Mouse (Mus musculus) layer of hippocampus, postnatal 10 days (tissue): ENCODE measurements around the gene Mrpl2. TPM values are rescaled to one million over a fixed set of nuclear protein-coding genes. Genes with fewer than 3 reads are reported as not detected.

Experiments used
- total RNA-seq, 2 experiments: library from RNA; stranded (reverse); gene quantifications; 2 replicates each; pipeline ENCODE4 v1.2.3; 2021

Gene Mrpl2
- total RNA-seq, 2 experiments from 2014 or later = 52.4 to 54.0 TPM

Other genes with a start within 250 kb of the Mrpl2 start
- 1 to 10 TPM; 3.0 to 4.4 TPM for gene Crip3, start 217.3 kb upstream of the Mrpl2 start, total RNA-seq
- under 1 TPM; 0.48 to 0.76 TPM for gene Slc22a7, start 207.8 kb upstream of the Mrpl2 start, total RNA-seq
- 100 to 1,000 TPM; 106 to 107 TPM for gene Ttbk1, start 158.6 kb upstream of the Mrpl2 start, total RNA-seq
- 1 to 10 TPM; 6.0 to 7.6 TPM for gene Dnph1, start 149.5 kb upstream of the Mrpl2 start, total RNA-seq
- gene Cul9, start 99.8 kb upstream of the Mrpl2 start, total RNA-seq = 10 to 100 TPM; 42.1 to 52.6 TPM
- 10 to 100 TPM; 46.4 to 53.9 TPM for gene Srf, start 90.1 kb upstream of the Mrpl2 start, total RNA-seq
- 10 to 100 TPM; 16.4 to 18.9 TPM for gene Ptk7, start 16.7 kb upstream of the Mrpl2 start, total RNA-seq
- 10 to 100 TPM; 13.4 to 14.0 TPM for gene Klc4, start 207 bp upstream of the Mrpl2 start, total RNA-seq
- 10 to 100 TPM; 33.6 to 35.0 TPM for gene Cul7, start 4.1 kb downstream of the Mrpl2 start, total RNA-seq
- gene Rrp36, start 28.1 kb downstream of the Mrpl2 start, total RNA-seq = 10 to 100 TPM; 18.0 to 20.7 TPM
- 100 to 1,000 TPM; 118 TPM for gene Mea1, start 32.6 kb downstream of the Mrpl2 start, total RNA-seq
- 100 to 1,000 TPM; 153 to 160 TPM for gene Klhdc3, start 34.7 kb downstream of the Mrpl2 start, total RNA-seq
- gene Ppp2r5d, start 58.9 kb downstream of the Mrpl2 start, total RNA-seq = 10 to 100 TPM; 91.8 to 94.1 TPM
- gene Pex6, start 65.2 kb downstream of the Mrpl2 start, total RNA-seq = 10 to 100 TPM; 28.4 to 33.9 TPM
- under 1 TPM; 0.33 to 0.59 TPM for gene Gnmt, start 82.9 kb downstream of the Mrpl2 start, total RNA-seq
- gene Cnpy3, start 106.0 kb downstream of the Mrpl2 start, total RNA-seq = 10 to 100 TPM; 48.2 to 56.3 TPM
- gene Ptcra, start 117.5 kb downstream of the Mrpl2 start, total RNA-seq = not detected
- gene 2310039H08Rik, start 126.4 kb downstream of the Mrpl2 start, total RNA-seq = 10 to 100 TPM; 15.0 to 17.1 TPM
- 10 to 100 TPM; 54.3 to 57.4 TPM for gene Rpl7l1, start 136.4 kb downstream of the Mrpl2 start, total RNA-seq
- gene Bicral, start 212.3 kb downstream of the Mrpl2 start, total RNA-seq = 10 to 100 TPM; 29.7 to 32.8 TPM
- 10 to 100 TPM; 39.0 to 47.5 TPM for gene Tbcc, start 244.5 kb downstream of the Mrpl2 start, total RNA-seq